Mouse (Mus musculus) urinary bladder, postnatal 14 days (tissue): ENCODE results near the gene Nf2.

Experiments
- DNase-seq: peaks from one replicate; pipeline ENCODE4 v3.0.0; 2021; ENCODE audit warnings: low spot score

Gene Nf2

GRCm38 (mm10) chr11:4746733-4747132 lies 102.6 kb downstream of the Nf2 start, which contains the start of gene Cabp7:
Cabp7 (minus strand) TSS chr11:4746778.
- no peak for DNase-seq

DNA sequence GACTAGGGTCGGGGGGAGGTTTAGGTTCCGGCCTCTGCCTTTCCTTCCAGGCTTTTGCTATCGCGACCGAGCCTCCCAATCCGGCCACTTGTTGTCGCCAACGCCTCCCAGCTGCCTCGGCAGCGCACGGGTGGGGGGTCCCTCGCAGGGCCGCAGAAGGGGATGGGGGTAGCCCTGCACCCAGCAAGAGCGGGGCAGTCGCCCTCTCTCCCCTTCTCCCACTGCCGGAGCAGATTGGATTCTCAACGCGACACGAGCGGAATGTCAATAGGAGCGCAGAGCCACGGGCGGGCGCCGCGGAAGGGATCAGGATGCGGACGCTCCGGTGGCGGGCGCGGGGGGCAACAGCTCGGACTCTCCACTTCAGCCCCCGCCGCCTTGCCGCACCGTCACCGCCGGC lies 103.4 kb downstream of the Nf2 start:
- no peak for DNase-seq

DNA sequence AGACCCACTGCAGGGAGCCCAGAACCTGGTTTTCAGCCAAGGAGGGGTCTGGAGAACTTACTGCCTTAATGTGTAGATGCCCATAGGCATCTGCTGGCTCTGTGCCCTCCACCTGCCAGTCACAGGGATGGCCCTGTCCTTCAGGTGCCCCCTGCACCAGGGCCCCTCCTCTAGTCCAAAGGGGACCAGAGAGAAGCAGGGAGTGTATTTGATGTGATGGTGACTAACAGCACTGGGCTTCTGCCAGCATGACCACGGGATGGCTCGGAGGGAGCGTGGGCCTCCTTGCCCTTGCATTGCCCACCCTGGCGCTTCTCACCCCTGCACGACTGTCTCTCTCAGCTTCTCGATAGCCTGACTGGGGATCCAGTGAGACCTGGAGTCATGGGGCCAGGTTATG lies 104.6 kb downstream of the Nf2 start:
- no peak for DNase-seq

DNA sequence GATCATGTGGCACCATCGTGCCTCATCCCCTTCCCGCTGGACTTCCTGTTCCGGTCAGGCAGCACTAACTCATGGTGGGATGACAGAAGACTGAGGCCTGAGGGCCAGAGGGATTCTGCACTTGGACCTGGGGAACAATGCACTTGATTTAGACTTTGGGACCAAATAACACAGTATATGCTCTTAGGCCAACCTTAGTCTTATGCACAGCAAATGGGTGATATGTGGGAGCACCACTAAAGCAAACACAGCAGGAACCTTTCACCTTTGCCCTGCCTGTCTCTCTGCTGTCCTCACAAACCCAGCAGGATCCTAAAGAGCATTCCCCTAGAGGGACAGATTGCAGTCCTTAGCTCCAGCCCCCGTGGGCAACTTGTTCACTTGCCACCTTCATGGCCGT lies 108.6 kb downstream of the Nf2 start:
- DNase-seq, result no peak

- no peak for DNase-seq
Measured at GRCm38 (mm10) chr11:4738719-4739118, 110.6 kb downstream of the Nf2 start.

DNA sequence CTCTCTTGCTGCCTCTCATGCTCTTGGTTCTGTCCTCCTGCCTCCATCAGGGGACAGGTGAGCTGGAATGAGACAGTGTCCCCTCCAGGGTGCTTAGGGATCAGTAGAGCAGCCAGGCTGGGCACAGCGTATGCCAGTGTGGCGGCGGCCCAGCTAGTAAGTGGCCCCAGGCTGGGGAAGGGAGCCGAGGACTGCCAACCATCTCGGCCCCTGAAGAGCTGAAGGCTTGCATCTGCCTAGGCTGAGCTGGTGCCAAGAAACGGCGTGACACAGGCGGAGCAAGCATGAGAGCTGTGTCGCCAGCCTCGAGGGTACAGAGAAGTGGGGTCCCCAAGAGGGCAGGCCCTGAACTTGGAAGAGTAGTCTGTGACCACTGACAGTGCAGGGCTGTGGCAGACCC lies 111.7 kb downstream of the Nf2 start:
- DNase-seq, result no peak

DNA sequence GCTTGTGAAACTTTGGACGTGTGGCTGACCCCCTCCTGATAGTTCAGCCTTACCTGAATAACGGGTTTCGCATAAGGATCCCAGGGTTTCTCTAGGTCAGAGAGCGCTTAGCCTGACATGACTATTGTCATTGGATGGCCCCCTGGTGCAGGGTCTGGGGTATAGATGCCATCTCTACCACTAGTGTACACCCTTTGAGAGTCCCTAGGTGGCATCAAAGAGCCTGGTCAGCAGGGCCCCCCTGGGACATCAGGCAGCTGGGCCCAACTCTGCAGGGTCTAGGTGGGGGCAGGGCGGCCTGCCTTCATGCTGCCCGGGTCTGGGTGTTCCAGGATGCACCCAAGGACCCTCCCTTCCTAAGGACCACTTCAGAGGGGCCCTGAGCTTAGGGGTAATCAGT lies 113.0 kb downstream of the Nf2 start:
- no peak for DNase-seq

DNA sequence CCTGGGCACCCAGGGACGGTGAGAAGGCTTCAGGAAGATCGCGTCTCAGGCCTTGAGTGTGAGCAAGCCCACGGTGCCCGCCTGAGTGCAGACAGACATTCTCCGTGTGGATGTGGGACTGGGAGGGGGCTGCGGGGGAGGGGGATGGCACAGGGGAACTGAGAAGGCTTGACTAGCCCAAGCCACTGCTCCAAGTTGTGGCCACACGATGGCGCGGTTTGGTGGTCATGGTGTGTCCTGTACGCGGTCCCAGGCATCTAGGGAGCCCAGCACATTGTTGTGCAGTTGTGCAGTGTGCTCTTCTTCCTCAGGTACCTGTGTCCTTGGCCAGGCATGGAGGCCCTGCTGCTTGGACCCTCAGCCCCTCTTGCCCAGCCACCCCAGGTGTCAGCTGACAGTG lies 115.2 kb downstream of the Nf2 start:
- no peak for DNase-seq

- no peak for DNase-seq
Measured at GRCm38 (mm10) chr11:4731781-4732180, 117.6 kb downstream of the Nf2 start.

- DNase-seq, result no peak
Measured at GRCm38 (mm10) chr11:4730913-4731312, 118.4 kb downstream of the Nf2 start.

DNA sequence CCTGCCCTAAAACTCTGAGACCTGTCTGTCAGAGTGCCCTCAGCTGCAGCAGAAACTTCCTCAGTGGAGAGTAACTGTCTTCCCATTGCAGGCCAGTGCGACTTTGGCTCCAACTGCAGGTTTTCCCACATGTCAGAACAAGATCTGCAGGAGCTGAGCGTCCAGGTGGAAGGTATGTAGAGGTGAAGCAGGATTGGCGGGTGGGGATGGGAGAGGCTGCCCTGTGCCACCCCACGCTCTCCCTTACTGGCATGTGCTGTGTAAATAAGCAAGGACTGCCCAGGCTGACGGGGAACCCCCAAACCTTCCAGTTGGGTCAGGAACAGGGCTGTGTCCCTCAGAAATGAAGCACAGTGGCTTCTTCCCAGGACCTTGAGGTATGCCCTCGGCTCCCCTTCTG lies 119.2 kb downstream of the Nf2 start:
- DNase-seq, result peak; percentile 79

DNA sequence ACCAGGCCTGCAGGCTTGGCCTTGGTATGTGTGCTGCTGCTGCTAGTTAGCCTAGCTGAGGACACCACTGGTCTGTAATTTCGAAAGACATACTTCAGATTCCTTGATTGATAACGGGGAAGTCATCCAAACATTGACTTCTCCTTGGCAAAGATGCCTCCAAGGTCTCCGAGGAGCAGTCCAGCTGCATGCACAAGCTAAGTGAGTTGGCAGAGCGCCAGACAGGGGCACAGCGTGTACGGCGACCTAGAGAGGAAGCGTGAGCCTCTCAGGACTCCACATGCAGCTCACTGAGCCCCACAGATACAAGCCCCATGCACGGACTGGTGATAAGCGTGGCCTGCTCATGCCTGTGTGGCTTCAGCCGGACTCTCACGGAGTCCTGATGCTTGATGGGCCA lies 119.7 kb downstream of the Nf2 start:
- DNase-seq, result peak; percentile 80

DNA sequence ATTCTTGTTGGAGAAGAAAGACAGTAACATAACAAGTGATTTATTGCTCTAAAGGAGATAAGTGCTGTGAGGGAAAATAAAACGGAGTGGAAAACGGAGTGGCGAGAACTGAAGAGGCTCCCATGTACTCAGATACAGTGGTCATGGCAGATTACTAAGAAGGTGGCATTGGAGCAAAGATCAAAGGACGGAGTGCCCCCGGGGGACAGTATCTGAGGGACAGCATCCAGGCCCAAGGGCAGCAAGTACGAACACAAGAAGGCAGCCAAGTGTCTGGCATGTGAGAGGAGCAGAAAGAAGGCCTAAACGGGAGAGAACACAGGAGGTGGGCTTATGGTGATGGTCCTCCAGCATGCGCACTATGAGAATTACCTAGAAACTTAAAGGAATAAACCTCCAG lies 127.6 kb downstream of the Nf2 start:
- no peak for DNase-seq

- DNase-seq, result no peak
Measured at GRCm38 (mm10) chr11:4720900-4721580, 128.3 kb downstream of the Nf2 start.

- no peak for DNase-seq
Measured at GRCm38 (mm10) chr11:4720393-4720792, 128.9 kb downstream of the Nf2 start.

GRCm38 (mm10) chr11:4719961-4720360 lies 129.4 kb downstream of the Nf2 start:
- no peak for DNase-seq

- no peak for DNase-seq
Measured at GRCm38 (mm10) chr11:4718548-4718947, 130.8 kb downstream of the Nf2 start.

DNA sequence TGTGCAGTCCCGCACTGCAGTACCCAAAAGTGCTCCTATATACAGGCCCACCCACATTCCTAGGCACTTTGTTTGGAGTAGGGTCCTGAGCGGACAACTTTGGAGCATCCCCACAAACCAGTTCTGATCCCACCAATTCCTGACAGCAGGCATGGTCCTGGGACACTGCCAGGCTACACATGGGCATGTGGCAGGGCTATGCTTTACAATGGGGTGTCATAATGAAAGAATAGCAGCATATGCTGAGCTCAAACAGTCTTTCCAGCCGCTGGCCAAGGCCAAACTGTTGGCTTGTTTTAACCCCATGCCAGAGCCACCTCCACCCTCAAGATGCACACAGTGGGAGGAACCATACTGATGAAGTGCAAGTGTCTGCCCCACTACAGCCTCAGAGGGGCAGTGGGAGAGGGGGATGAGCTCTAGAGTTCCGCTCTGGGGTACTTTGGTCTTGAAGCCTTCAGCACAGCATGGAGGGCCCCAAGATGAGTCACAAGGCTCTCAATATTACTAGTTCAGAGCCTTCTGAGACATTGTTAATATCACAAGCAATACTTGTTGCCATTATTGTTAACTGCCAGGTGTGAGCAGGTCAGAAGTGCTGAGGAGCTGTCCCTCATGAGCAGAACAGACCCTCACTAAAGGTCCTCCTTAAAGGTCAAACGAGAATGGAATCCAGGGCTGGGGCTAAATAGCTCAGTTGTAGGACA lies 132.7 kb downstream of the Nf2 start:
- no peak for DNase-seq
